Mouse (Mus musculus) bone marrow, adult 2 months (tissue): ENCODE data around the gene Ldah. TPM values are rescaled to one million over a fixed set of nuclear protein-coding genes. Genes with fewer than 3 reads are reported as not detected.
A peak's percentile ranks its signal among the peaks of the same experiment; 100 is the strongest.

Source experiments
- H3K27ac ChIP-seq: fragments of 200-500 bp; 2 replicates; pipeline ENCODE4 v1.5.1; 2012; ENCODE audit warnings: low read depth, mild to moderate bottlenecking, control low read depth, inconsistent platforms, low read length; ENCODE audit not compliant: control insufficient read depth, poor library complexity, insufficient read depth
- H3K4me1 ChIP-seq: fragments of 200-500 bp; 2 replicates; pipeline ENCODE4 v1.6.1; 2011; ENCODE audit warnings: low read length; ENCODE audit not compliant: control insufficient read depth, insufficient read depth
- H3K4me3 ChIP-seq: fragments of 200-500 bp; replicated peaks from 2 replicates; pipeline ENCODE3; 2011; ENCODE audit warnings: mild to moderate bottlenecking, low read depth, low read length, control low read depth; ENCODE audit not compliant: control insufficient read depth
- CTCF ChIP-seq: fragments of 200-500 bp; IDR thresholded peaks from 2 replicates; pipeline ENCODE4 v1.5.1; 2011; ENCODE audit warnings: low read length, control low read depth; ENCODE audit not compliant: control insufficient read depth, insufficient read depth
- POLR2A ChIP-seq: fragments of 200-500 bp; IDR thresholded peaks from 2 replicates; pipeline ENCODE4 v1.6.1; 2011; ENCODE audit warnings: low read depth, mild to moderate bottlenecking, control low read depth, low read length, borderline replicate concordance; ENCODE audit not compliant: control insufficient read depth
- WGBS: fragments of 180-500 bp; shearing (Covaris S2); methylation state at CpG from one replicate; pipeline ENCODE4 v1.1.7; 2018; 5-methylcytosine and 5-hydroxymethylcytosine counted together
- polyA plus RNA-seq: library from polyadenylated mRNA; stranded (reverse); fragments of >200 nt; gene quantifications from 2 replicates; pipeline ENCODE4 v1.2.4, GENCODE M21; 2011; ENCODE audit warnings: low replicate concordance; ENCODE audit not compliant: missing spikeins, insufficient read depth, insufficient read length

The Ldah gene
- polyA plus RNA-seq, 1 experiment = 21.4 TPM

DNA sequence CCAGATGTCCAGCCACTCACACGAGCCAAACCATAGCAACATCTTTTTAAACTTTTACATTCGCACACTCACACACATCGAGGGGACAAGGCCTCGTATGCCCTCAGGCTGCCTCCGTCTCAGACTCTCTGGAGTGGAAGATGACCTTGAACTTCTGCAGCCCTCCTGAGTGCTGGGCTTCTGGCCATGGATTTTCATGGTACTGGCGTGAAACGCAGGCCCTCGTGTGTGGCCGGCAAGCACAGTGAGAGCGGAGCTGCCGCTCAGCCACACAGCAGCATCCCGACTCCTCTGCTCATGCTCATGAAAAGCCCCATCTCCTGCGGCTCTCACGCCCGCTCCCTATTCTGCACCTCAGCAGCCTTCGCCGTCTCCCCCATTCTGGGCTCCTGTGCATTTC, 103.1 kb downstream of the Ldah start:
- Histone ChIP-seq H3K4me3 (no peak overlapping the region), H3K27ac (no peak overlapping the region), H3K4me1 (peaks cover 1% of the 10 kb centered on the region; the same call in 1 of the 2 replicates)
- TF ChIP-seq CTCF (no peak), POLR2A (no peak)
- WGBS = 70% methylated on average over 17 of the region's 17 CpGs

GRCm38 (mm10) chr12:8312266-8312665, 104.4 kb downstream of the Ldah start:
- WGBS = 69% methylated on average over 4 of the region's 4 CpGs
- H3K4me1 ChIP-seq = peaks cover 1% of the 10 kb centered on the region; the same call in 1 of the 2 replicates
- TF ChIP-seq CTCF (no peak), POLR2A (no peak)

DNA sequence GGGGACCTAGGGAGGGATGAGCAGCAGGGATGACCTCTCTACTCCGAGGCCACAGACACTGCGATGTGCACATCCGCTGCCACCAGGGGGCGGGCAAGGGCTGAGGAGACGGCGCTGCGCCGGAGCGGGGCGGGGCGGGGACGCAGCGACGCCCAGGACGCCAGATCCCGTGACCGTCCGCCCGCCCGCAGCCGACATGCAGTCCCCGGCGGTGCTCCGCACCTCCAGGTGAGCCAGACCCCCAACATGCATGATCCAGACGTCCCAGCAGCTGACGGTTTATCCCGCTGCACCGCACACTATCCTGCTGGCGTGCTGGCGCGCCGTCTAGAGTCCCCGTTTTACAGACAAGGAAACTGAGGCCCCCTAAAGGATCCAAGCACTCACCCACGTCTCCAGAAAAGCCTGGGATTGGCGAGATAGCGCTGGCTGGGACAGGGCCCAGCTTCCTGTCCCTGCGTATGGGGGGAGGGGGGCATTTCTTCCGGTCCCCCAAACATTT, 105.4 kb downstream of the Ldah start, which contains the start of gene Hs1bp3:
TSS of gene Hs1bp3 (plus strand) at position 163 of the 502 bp plus-strand sequence.
- peak; percentile 89 for TF ChIP-seq CTCF
- peak; percentile 52; the same call in 1 of the 2 replicates for TF ChIP-seq POLR2A
- Histone ChIP-seq H3K4me1 (peaks cover 1% of the 10 kb centered on the region; the same call in 1 of the 2 replicates), H3K27ac (no peak within 1 kb of the TSS; the same call in 1 of the 2 replicates), H3K4me3 (peak within 1 kb of the TSS; percentile 94)
- under 1% methylated on average over 38 of the region's 38 CpGs for WGBS

More at GRCm38 (mm10) chr12:8312266-8312665, 104.4 kb downstream of the Ldah start:
- H3K27ac ChIP-seq = no peak overlapping the region
- no peak overlapping the region for H3K4me3 ChIP-seq

DNA sequence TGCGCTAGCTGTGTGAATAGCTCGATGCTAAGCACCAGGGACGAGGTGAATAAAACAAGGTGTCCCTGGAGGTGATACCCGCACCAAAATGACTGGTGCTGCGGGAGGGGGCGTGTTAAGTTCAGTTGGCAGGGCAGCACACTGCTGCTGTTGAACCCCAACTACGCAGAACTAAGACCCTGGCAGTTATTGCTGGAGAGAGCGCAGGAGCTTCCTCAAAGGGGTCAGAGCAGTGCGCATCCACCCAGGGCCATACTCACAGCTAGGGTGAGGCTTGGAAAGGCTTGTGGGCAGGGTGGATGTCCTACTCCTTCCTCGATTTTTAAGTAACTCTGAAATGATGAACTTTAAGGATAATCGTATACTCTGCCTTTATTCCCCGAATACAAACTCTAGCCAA, 105.9 kb downstream of the Ldah start:
- WGBS = 17% methylated on average over 12 of the region's 12 CpGs
- H3K27ac ChIP-seq = no peak overlapping the region; the same call in 1 of the 2 replicates
- peak overlapping the region; percentile 94 for H3K4me3 ChIP-seq
- H3K4me1 ChIP-seq = peaks cover 1% of the 10 kb centered on the region; the same call in 1 of the 2 replicates
- TF ChIP-seq POLR2A = no peak
- no peak for TF ChIP-seq CTCF

GRCm38 (mm10) chr12:8316541-8316940, 108.6 kb downstream of the Ldah start:
- no peak overlapping the region for H3K27ac ChIP-seq
- TF ChIP-seq CTCF (no peak), POLR2A (no peak)
- H3K4me1 ChIP-seq = peaks cover 1% of the 10 kb centered on the region; the same call in 1 of the 2 replicates
- 93% methylated on average over 5 of the region's 5 CpGs for WGBS
- H3K4me3 ChIP-seq = no peak overlapping the region

DNA sequence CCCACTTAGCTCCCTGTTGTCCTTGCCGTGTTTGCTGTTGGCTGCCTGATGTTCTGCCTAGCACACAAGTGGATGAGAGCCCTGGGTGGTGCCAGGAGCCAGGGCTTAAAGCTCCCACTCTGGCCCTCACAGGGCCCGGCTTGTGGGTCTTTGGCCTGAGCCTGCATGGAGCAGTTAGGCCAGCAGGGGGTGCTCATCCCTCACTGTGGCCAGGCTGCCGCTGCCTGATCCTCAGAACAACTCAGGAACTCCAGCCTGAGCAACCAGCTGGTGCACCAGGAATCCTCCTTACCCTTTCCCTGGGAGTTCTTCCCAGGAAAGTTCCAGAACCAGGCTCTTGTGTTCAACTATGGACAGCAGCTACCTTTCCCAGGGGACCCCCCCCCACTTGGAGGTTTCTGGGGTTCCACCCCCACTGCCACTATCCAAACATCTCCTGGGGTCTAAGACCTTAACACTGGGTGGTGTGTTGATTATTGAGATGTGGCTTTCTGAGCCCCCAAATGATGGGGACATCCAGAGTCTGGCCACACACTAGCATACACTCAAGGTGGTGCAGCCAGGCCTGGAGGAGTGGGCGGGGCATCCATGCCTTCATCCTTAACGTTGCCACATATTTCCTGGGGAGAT, 112.3 kb downstream of the Ldah start:
- Histone ChIP-seq H3K4me1 (no peaks in the 10 kb centered on the region), H3K27ac (no peak overlapping the region), H3K4me3 (no peak overlapping the region)
- TF ChIP-seq POLR2A (no peak; the same call in 1 of the 2 replicates), CTCF (peak; percentile 94)
- WGBS = 39% methylated on average over 5 of the region's 5 CpGs

DNA sequence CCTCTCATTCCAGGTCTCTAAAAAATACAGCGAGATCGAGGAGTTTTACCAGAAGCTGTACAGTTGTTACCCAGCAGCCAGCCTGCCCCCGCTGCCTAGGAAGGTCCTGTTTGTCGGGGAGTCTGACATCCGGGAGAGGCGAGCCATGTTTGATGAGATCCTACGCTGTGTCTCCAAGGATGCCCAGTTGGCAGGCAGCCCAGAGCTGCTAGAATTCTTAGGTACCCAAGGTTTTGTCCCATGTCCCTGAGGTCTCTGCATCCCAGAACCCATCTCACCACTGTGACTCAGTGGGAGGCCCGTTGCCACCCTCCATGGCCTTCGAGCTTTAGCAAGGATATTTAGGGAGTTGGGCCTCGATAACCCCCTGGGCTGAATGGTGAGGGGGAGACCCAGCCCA, 113.6 kb downstream of the Ldah start:
- Histone ChIP-seq H3K27ac (no peak overlapping the region), H3K4me1 (no peaks in the 10 kb centered on the region), H3K4me3 (no peak overlapping the region)
- 89% methylated on average over 10 of the region's 10 CpGs for WGBS
- TF ChIP-seq POLR2A (no peak), CTCF (no peak)

DNA sequence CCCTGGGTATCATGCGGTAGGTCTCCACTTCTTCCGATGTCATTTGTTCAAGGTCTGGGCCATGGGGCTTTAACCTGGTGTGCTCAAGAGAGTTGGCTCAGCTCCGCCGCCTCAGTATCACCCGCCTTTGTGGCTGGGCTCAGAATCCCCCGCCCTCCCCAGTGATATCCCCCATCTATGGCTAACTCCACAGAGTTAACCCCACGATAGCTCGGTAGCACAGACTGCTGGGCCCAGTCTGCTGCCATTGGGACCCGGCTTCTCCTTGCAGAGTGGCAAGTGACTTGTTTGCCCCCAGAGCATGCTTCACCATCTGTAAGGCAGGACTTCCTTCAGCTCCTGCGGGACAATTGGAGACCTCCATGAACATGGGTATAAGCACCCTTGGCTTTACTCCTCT, 116.2 kb downstream of the Ldah start:
- H3K4me3 ChIP-seq = no peak overlapping the region
- WGBS = 91% methylated on average over 10 of the region's 10 CpGs
- H3K27ac ChIP-seq = no peak overlapping the region
- TF ChIP-seq CTCF = no peak
- no peaks in the 10 kb centered on the region; the same call in 1 of the 2 replicates for H3K4me1 ChIP-seq

GRCm38 (mm10) chr12:8325245-8325942, 117.5 kb downstream of the Ldah start:
- no peaks in the 10 kb centered on the region; the same call in 1 of the 2 replicates for H3K4me1 ChIP-seq
- H3K27ac ChIP-seq = no peak overlapping the region

More at GRCm38 (mm10) chr12:8325245-8325942, 117.5 kb downstream of the Ldah start:
- H3K4me3 ChIP-seq = no peak overlapping the region
- TF ChIP-seq POLR2A (no peak), CTCF (no peak)
- WGBS = 87% methylated on average over 13 of the region's 13 CpGs
